Comparison of ENCODE assay signal across 16 mouse cellular contexts in genomic region chr12:78916278-78916677, GRCm38 (mm10). TPM values are rescaled to one million over a fixed set of nuclear protein-coding genes. Genes with fewer than 3 reads are reported as not detected.
DNase-seq lines count a peak whose midpoint lies in the region; ATAC-seq lines count a peak whose summit lies in the region.
"Had no signal": no experiment of that assay in that cellular context is flagged by ENCODE, and none has a peak within 500 bp of the region (broad histone marks: within the 10 kb centered on the region; RNA-seq: fewer than 3 reads in every experiment).

No protein-coding gene starts in this region.

- H3K27ac ChIP-seq in midbrain, embryonic 11.5 days (ENCODE audit: low read depth, low read length): no peak overlapping the region
- H3K27ac ChIP-seq in midbrain, embryonic 15.5 days: no peak overlapping the region
- H3K27ac ChIP-seq in forebrain, embryonic 13.5 days: no peak overlapping the region
- H3K27ac ChIP-seq: embryonic facial prominence, embryonic 13.5 days; lung, embryonic 15.5 days had no signal

- no peak for ATAC-seq in CD4-positive, CD25-positive, alpha-beta regulatory T cell, adult 4 months
- ATAC-seq in midbrain, embryonic 11.5 days (ENCODE audit: low FRiP score): no peak
- ATAC-seq in midbrain, embryonic 15.5 days (replicated peaks): no peak
- ATAC-seq in forebrain, embryonic 13.5 days: no peak

- 0 out of 2 replicates have a peak, but pooled peaks cover 7% of the 10 kb centered on the region for H3K4me1 ChIP-seq in midbrain, embryonic 11.5 days (ENCODE audit: control insufficient read depth, insufficient read depth, low read length)
- peaks cover 13% of the 10 kb centered on the region for H3K4me1 ChIP-seq in midbrain, embryonic 15.5 days
- H3K4me1 ChIP-seq in forebrain, embryonic 13.5 days: peaks cover 15% of the 10 kb centered on the region

- H3K9me3 ChIP-seq in midbrain, embryonic 11.5 days (ENCODE audit: control insufficient read depth, low read length): no peaks in the 10 kb centered on the region
- H3K9me3 ChIP-seq in midbrain, embryonic 15.5 days: no peaks in the 10 kb centered on the region
- H3K9me3 ChIP-seq in forebrain, embryonic 13.5 days (replicated peaks): no peaks in the 10 kb centered on the region
- H3K9me3 ChIP-seq: embryonic facial prominence, embryonic 13.5 days; lung, embryonic 15.5 days had no signal

- H3K36me3 ChIP-seq in midbrain, embryonic 11.5 days (ENCODE audit: control insufficient read depth, insufficient read depth, low read length): no peaks in the 10 kb centered on the region
- no peaks in the 10 kb centered on the region for H3K36me3 ChIP-seq in midbrain, embryonic 15.5 days (replicated peaks)
- no peaks in the 10 kb centered on the region for H3K36me3 ChIP-seq in forebrain, embryonic 13.5 days (ENCODE audit: poor library complexity, severe bottlenecking)
- H3K36me3 ChIP-seq: embryonic facial prominence, embryonic 13.5 days; lung, embryonic 15.5 days had no signal

- 78% methylated on average over 3 of the region's 3 CpGs for WGBS in midbrain, embryonic 11.5 days
- 81% methylated on average over 3 of the region's 3 CpGs for WGBS in midbrain, embryonic 15.5 days
- 76% methylated on average over 3 of the region's 3 CpGs for WGBS in forebrain, embryonic 13.5 days

- no peak overlapping the region for H3K4me3 ChIP-seq in midbrain, embryonic 11.5 days (ENCODE audit: low read depth, low read length)
- H3K4me3 ChIP-seq in midbrain, embryonic 15.5 days: no peak overlapping the region
- no peak overlapping the region for H3K4me3 ChIP-seq in forebrain, embryonic 13.5 days
- H3K4me3 ChIP-seq: embryonic facial prominence, embryonic 13.5 days; lung, embryonic 15.5 days had no signal

- peaks cover 18% of the 10 kb centered on the region for H3K27me3 ChIP-seq in midbrain, embryonic 11.5 days (ENCODE audit: control insufficient read depth, insufficient read depth, low read length)
- H3K27me3 ChIP-seq in midbrain, embryonic 15.5 days (replicated peaks): peaks cover 21% of the 10 kb centered on the region
- peaks cover 33% of the 10 kb centered on the region for H3K27me3 ChIP-seq in forebrain, embryonic 13.5 days

- no peak overlapping the region for H3K4me2 ChIP-seq in midbrain, embryonic 11.5 days
- H3K4me2 ChIP-seq in midbrain, embryonic 15.5 days: no peak overlapping the region
- no peak overlapping the region for H3K4me2 ChIP-seq in forebrain, embryonic 13.5 days
- H3K4me2 ChIP-seq: embryonic facial prominence, embryonic 13.5 days; lung, embryonic 15.5 days had no signal

- peak; percentile 25 for DNase-seq in CD4-positive, CD25-positive, alpha-beta regulatory T cell, adult 2 months (ENCODE audit: low read depth, low spot score)
- DNase-seq in midbrain, embryonic 11.5 days (ENCODE audit: low spot score, missing footprints): peak; percentile 28
- peak; percentile 18 for DNase-seq in induced T-regulatory cell, adult 2 months (ENCODE audit: low read depth)
- no peak for DNase-seq in frontal cortex, postnatal 25 days (ENCODE audit: low spot score in 2 of 2)
- DNase-seq in right cerebral cortex, adult 18-20 months: no peak
- DNase-seq: cerebellum, adult 2 months; kidney, adult 11 months; kidney, postnatal 4 days; layer of hippocampus, postnatal 36 days; left cerebral cortex, postnatal 4 days; thymus, postnatal 14 days had no signal

- no peak overlapping the region for H3K9ac ChIP-seq in midbrain, embryonic 11.5 days (ENCODE audit: low read length)
- no peak overlapping the region for H3K9ac ChIP-seq in midbrain, embryonic 15.5 days
- no peak overlapping the region for H3K9ac ChIP-seq in forebrain, embryonic 13.5 days
- H3K9ac ChIP-seq: embryonic facial prominence, embryonic 13.5 days; lung, embryonic 15.5 days had no signal

RNA-seq across cellular contexts. Expression of gene Plek2, which starts 9.5 kb away (rescaled TPM):
- polyA plus RNA-seq in CD4-positive, CD25-positive, alpha-beta regulatory T cell, adult 4 months (2017; shearing (Covaris generic)): under 1 TPM in 1 of 2 experiments, not detected in 1; 0.39 TPM
- 2.9 and 3.9 TPM in 2 replicates for polyA plus RNA-seq in midbrain, embryonic 11.5 days (2014; fragmentation: Nextera tagmentation; extraction: Ambion mirVana)
- polyA plus RNA-seq in midbrain, embryonic 15.5 days (2015; fragmentation: Nextera tagmentation; extraction: Ambion mirVana): 1.5 and 2.0 TPM in 2 replicates
- 0.97 and 0.98 TPM in 2 replicates for polyA plus RNA-seq in forebrain, embryonic 13.5 days (2015; fragmentation: Nextera tagmentation; extraction: Ambion mirVana)

RNA-seq across cellular contexts. Expression of gene Eif2s1, which starts 54.7 kb away (rescaled TPM):
- polyA plus RNA-seq in CD4-positive, CD25-positive, alpha-beta regulatory T cell, adult 4 months (2017; shearing (Covaris generic)): 100 to 1,000 TPM; 189 to 200 TPM
- 249 and 250 TPM in 2 replicates for polyA plus RNA-seq in midbrain, embryonic 11.5 days (2014; fragmentation: Nextera tagmentation; extraction: Ambion mirVana)
- 132 and 135 TPM in 2 replicates for polyA plus RNA-seq in midbrain, embryonic 15.5 days (2015; fragmentation: Nextera tagmentation; extraction: Ambion mirVana)
- polyA plus RNA-seq in forebrain, embryonic 13.5 days (2015; fragmentation: Nextera tagmentation; extraction: Ambion mirVana): 188 and 203 TPM in 2 replicates

RNA-seq across cellular contexts. Expression of gene Atp6v1d, which starts 54.8 kb away (rescaled TPM):
- polyA plus RNA-seq in CD4-positive, CD25-positive, alpha-beta regulatory T cell, adult 4 months (2017; shearing (Covaris generic)): 100 to 1,000 TPM; 240 to 257 TPM
- polyA plus RNA-seq in midbrain, embryonic 11.5 days (2014; fragmentation: Nextera tagmentation; extraction: Ambion mirVana): 106 and 122 TPM in 2 replicates
- 105 and 121 TPM in 2 replicates for polyA plus RNA-seq in midbrain, embryonic 15.5 days (2015; fragmentation: Nextera tagmentation; extraction: Ambion mirVana)
- 107 and 111 TPM in 2 replicates for polyA plus RNA-seq in forebrain, embryonic 13.5 days (2015; fragmentation: Nextera tagmentation; extraction: Ambion mirVana)

Comparison
In these comparisons a context has a peak if more than half of its experiments do, and no peak if none do; other contexts are left out.
1. DNase-seq: peak in CD4-positive, CD25-positive, alpha-beta regulatory T cell, adult 2 months (single experiment), midbrain, embryonic 11.5 days (single experiment) and induced T-regulatory cell, adult 2 months (single experiment); none in frontal cortex, postnatal 25 days (0 of 2) and right cerebral cortex, adult 18-20 months (single experiment).